Mouse (Mus musculus) gastrocnemius, adult 2 months (tissue): Measurements from ENCODE around the gene Hspa4l. TPM values are rescaled to one million over a fixed set of nuclear protein-coding genes. Genes with fewer than 3 reads are reported as not detected.

ENCODE experiments used
- DNase-seq: peaks from one replicate; pipeline ENCODE4 v3.0.0; 2022
- H3K27ac ChIP-seq: fragments of 200-600 bp; 2 replicates; pipeline ENCODE4 v1.8.1; 2022; ENCODE audit warnings: mild to moderate bottlenecking
- H3K4me3 ChIP-seq: fragments of 200-600 bp; 2 replicates; pipeline ENCODE4 v1.8.1; 2022; ENCODE audit warnings: mild to moderate bottlenecking, moderate library complexity
- CTCF ChIP-seq: fragments of 200-600 bp; IDR thresholded peaks from 2 replicates; pipeline ENCODE4 v1.8.1; 2022; ENCODE audit warnings: antibody characterized with exemption, mild to moderate bottlenecking, moderate library complexity
- intact Hi-C: fragments of 180-260 bp; cut with DNase I; formaldehyde crosslinking; loops from one replicate; pipeline ENCODE4 v1.15.1; 2025
- long read RNA-seq, 2 experiments: library from polyadenylated mRNA; stranded (forward); transcript quantifications; one replicate each; pipeline ENCODE4 v2.0.0; 2021
- total RNA-seq, 2 experiments: library from RNA; stranded (reverse); gene quantifications; 2 replicates each; pipeline ENCODE4 v1.2.3; 2021

Gene Hspa4l
- total RNA-seq = 10 to 100 TPM in 1 of 2 experiments, 1 to 10 TPM in 1; 5.7 to 10.4 TPM
- long read RNA-seq, experiment 1, full-length matches to known transcripts = 10 of 12 reads
- long read RNA-seq, experiment 1, partial matches to known transcripts = 0 of 12 reads
- long read RNA-seq, experiment 1, other reads (novel, unspliced or antisense) = 2 of 12 reads
- long read RNA-seq, experiment 2, full-length matches to known transcripts = 8 of 11 reads
- long read RNA-seq, experiment 2, partial matches to known transcripts = 0 of 11 reads
- long read RNA-seq, experiment 2, other reads (novel, unspliced or antisense) = 3 of 11 reads

DNA sequence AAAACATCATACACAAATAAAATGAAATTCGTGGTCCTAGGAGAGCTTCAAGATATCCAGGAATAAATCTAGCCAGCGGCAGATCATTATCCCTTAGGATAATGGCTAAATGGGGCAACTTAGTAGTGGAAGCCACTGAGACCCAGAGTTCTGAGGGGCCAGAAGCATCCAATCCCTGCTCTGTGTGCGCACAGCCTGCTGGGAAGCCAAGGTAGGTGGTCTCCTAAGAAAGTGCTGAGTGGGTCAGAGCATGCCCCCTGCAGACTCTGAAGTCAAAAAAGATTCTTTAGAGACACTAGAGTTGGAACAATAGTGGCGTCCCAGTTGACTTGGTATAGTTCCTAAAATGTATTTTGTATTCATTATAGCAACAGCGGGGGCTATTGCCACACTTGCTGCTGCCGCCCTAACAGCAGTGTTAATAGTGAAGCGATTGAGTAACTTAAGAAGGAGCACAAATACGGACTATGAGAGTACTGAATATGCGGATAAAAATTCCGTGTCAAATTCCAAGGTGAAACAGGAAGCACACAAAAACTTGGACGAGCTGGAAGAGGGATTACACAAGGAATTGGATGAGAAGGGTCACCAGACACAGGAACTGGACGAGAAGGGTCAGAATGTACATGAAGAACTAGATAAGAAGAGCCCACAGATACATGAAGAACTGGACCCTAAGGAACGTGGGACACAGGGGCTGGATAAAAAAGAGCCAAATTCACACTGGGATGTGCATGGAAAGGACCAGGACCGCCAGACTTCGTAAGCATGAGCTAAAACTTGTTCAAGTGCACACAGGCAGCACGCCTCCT, at the start of gene Hspa4l:
Hspa4l (plus strand) TSS at position 472 of the 812 bp plus-strand sequence.
- peak within 1 kb of the TSS; percentile 90 for H3K27ac ChIP-seq
- peak within 1 kb of the TSS; percentile 97 for H3K4me3 ChIP-seq
- TF ChIP-seq CTCF = no peak
- DNase-seq = no peak
- intact Hi-C loops = no loop called here

DNA sequence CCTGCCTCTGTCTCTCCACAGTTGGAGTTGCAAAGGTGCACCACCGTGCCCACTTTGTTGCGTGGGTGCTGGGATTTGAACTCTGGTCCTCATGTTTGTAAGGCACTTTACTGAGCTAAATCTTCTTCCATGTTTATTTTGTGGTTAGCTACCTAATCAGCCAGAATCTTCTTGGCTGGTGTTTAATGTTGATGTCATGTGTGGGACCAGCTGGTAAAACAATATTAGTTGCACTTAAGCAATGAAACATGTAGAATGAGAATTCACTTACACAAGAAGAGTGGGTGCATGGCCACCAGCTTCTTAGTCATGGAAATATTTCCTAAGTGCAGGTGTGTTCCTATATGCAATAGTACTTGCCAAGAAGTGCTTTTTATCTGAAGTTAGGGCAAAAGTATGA, 49.1 kb upstream of the Hspa4l start:
- Histone ChIP-seq H3K27ac (no peak overlapping the region), H3K4me3 (no peak overlapping the region)
- TF ChIP-seq CTCF = no peak
- DNase-seq = no peak
- intact Hi-C loops = no loop called here

DNA sequence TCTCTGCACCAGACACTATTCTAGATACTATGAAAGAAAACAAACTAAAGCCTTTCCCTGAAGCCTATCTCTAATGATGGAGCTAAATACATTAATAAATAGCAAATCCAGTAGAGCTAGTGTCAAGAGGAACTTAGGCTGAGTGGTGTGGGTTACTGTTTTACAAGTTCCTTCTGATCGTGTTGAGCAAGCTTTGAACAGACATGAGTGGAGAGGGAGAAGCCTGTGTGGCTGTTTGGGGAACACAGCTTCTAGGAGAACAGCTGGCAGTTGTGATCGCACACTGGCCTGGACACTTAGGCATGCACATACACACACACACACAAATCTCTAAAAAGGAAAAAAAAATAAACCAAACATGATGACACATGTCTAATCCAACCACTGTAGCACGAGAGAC, 45.5 kb upstream of the Hspa4l start:
- no peak for DNase-seq
- no peak for TF ChIP-seq CTCF
- Histone ChIP-seq H3K27ac (no peak overlapping the region), H3K4me3 (no peak overlapping the region)
- intact Hi-C loops = no loop called here

DNA sequence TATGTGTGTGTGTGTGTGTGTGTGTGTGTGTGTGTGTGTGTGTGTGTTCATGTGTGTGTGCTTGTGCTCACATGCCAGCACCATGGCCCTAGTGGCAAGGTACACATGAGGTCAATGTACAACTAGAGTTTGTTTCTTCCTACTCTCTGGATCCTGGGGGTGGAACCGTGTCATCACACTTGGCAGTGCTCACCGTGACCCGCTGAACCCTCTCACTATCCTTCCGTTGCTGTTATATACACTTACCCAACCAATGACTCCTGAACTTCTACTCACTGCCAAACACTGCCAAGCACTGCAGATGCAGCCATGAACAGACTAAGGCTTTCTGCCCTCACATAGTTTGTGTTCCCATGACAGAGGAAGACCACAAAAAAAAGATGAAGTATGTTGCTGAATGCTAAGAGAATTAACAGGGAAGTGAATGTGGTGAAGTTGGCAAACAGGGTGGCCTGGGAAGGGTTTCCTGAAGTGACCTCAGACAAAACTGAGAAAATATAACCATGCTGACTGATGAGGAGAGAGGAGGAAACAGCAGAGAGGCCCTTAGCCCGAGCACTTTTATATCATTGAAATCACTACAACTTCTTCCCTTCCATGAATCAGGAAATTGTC, 39.4 kb upstream of the Hspa4l start:
- intact Hi-C loops = no loop called here
- TF ChIP-seq CTCF = no peak
- no peak for DNase-seq
- Histone ChIP-seq H3K27ac (no peak overlapping the region), H3K4me3 (no peak overlapping the region)

DNA sequence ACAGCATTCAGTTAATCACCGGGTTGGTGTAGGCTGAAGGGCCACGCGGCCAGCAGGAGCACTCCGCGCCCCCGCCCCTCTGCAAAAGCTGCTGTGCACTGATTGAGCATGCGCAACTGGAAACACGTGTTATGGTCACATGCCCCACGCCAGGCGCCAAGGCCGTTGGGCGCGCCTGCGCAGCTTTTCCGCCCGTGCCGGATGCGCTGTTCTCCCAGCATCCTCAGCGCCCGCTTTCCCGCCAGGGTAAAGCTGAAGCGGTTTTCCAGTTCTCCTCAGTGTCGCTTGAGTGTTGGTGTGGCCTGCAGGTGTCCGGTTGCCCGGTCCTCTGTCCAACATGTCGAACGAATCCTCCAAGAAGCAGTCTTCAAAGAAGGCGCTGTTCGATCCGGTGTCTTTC, 35.6 kb upstream of the Hspa4l start, which contains the start of gene Slc25a31:
Slc25a31 (plus strand) TSS at position 201 of the 400 bp plus-strand sequence.
- Histone ChIP-seq H3K27ac (no peak within 1 kb of the TSS), H3K4me3 (no peak within 1 kb of the TSS)
- no peak for DNase-seq
- intact Hi-C loops = no loop called here
- no peak for TF ChIP-seq CTCF

DNA sequence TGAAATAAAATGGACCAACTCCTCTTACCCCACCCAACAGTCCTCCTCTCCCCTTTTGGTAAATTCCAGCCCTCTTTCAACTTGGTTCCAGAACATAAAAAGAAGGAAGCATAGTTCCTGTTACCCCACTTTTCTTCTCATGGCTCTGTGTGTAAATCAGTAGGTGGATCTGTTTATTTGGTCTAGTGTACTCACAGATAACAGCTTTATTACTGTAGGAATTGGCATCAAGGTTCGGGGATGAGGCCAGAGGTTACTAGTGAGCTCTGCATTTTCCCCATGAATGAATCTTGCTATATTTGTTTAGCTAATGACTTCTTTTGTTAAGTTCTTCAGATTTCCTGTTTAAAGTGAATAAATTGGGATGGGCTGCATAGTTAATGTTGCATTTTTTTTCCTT, 28.2 kb upstream of the Hspa4l start:
- DNase-seq = no peak
- intact Hi-C loops = no loop called here
- no peak overlapping the region for H3K27ac ChIP-seq
- no peak overlapping the region for H3K4me3 ChIP-seq
- no peak for TF ChIP-seq CTCF

DNA sequence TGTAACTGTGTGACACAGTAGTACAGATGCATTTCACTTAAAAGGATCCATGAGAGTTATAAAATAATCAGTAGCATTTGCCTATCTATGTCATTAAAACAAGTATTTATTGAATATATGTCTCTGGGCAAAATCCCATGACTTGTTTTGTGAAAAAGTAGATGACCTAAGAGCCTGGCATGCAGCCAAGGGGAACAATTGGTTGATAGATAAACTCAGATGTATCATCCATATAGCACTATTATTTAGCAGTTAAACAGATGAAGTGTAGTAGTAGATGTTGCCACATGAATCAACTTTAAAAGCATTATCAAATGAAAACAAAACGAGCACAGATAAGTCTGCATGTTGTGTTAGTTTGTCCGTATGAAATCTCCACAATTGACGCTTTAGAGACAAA, 25.3 kb upstream of the Hspa4l start:
- no peak for TF ChIP-seq CTCF
- no peak for DNase-seq
- intact Hi-C loops = no loop called here

DNA sequence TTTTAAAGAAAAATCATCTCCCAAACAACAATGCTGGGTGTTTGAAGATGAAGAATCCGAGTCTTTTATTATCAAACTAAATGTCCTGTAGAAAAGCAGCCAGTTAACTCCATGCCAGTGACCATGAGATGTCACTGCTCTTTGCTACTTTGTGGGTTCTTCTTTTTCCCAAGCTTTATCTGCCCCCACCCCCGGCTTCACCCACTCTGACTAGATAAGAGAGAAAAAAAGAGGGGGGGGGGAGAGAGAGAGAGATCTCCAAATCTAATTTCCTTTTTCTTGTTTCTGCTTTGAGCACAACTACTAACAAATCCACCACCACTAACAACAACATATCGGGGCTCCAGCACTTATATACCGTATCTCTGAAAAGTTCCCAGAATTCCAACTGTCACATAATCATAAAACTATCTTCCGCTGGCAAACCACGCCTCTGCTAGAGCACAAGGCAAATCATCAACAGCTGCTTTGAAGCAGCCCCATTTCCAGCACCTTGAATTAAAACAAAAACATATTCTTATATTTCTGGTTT, 5.8 kb upstream of the Hspa4l start:
- no peak for TF ChIP-seq CTCF
- intact Hi-C loops = no loop called here
- DNase-seq = no peak
- Histone ChIP-seq H3K4me3 (no peak overlapping the region), H3K27ac (no peak overlapping the region)

More for the DNA sequence above, 25.3 kb upstream of the Hspa4l start:
- H3K4me3 ChIP-seq = no peak overlapping the region
- H3K27ac ChIP-seq = no peak overlapping the region

DNA sequence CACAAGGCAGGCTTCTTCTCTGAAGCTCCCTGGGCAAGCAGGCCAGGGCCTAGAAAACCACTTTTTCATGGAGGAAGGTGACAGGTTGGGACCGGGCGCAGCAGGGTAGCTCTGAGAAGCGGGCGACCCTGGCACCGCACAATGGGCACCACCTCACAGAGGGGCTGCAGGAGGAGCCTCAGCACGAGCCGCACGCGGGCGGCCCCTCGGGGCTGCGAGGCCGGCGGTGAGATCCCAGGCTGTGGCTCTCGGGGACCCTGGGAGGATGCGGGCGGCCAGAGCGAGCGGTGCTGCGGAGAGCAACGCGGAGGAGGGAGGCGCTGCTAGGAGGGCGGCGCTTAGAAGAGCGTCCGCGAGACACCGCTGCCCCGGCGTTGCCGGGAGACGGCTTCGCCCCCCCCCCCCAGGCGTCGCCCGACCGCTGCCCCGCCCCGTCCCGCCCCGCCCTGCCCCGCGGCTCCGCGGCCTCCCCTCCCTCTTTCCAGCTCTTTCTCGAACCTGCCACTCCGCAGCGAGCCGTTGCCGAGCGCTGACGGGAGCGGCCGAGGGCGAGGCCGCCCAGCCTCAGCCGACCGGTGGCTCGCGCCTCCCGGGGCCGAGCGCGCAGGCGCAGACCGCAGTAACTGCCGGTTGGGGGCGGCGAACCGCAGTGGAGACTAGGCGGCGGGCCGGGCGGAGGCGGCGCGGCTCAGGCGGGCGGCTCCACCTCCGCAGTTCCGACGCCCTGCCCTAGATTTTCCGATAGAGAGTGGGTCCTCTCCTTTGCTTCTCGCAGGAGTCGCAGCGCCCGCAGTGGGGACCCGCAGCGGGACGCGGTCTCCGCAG, 753 bp downstream of the Hspa4l start:
- H3K27ac ChIP-seq = peak overlapping the region; percentile 90
- DNase-seq = peak; percentile 96
- intact Hi-C loops = loop anchor here (5.0 kb wide), 1 partner anchor 57 kb away; the partner anchor contains the start of gene Plk4
- peak overlapping the region; percentile 97 for H3K4me3 ChIP-seq
- no peak for TF ChIP-seq CTCF

DNA sequence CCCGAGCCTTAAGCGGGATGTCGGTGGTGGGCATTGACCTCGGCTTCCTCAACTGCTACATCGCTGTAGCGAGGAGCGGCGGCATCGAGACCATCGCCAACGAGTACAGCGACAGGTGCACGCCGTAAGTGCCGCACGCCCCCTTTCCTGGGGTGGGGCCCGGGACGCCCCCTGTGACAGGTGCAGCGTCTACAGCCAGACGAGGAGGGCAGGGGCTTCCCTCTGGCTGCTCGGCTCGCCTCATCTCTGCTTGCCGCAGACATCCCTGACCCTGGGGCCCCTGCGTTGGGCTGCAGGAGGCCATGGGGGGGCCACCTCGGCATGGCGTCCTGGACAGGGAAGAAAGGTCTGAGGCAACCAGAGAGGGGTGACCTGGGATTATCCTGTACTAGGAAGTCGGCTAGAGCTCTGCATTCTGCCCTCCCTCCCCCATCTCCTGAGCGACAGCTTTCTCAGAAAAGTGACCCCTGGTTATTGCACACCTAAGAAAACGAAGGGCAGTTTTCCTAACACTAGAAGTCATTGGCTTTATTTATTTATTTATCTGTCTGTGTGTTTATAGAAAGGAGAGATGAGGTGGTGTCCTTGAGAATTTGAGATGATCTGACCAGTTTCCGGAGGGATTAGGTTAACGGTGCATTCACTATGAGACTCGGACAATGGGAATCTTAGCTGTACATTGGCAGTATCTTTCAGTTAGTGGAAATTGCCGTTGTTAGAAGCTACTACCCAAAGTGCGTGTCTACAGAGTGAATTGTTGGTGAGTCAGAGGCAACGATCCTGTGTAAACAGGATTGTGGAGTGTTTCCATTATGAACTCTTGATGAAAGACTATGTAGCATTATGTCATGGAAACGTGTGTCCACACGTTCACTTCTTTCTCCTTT, 1.6 kb downstream of the Hspa4l start:
- peak overlapping the region; percentile 97 for H3K4me3 ChIP-seq
- H3K27ac ChIP-seq = peak overlapping the region; percentile 90
- DNase-seq = no peak
- intact Hi-C loops = loop anchor here (5.0 kb wide), 1 partner anchor 56 kb away; the partner anchor contains the start of gene Plk4
- no peak for TF ChIP-seq CTCF

DNA sequence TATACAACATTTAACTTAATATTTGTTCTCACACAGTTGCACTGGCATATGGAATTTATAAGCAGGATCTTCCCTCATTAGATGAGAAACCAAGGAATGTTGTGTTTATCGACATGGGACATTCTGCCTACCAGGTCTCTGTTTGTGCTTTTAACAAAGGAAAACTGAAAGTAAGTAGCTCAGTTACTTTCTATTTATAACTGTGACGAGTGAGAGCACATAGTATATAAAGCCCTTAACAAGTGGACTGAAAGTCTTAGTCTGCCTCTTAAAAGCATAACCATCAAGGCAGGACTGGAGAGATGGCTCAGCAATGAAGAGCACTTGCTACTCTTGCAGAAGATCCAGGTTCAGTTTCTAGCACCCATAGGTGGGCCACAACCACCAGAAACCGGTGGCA, 16.5 kb downstream of the Hspa4l start:
- intact Hi-C loops = no loop called here
- no peak overlapping the region for H3K4me3 ChIP-seq
- TF ChIP-seq CTCF = no peak
- no peak overlapping the region for H3K27ac ChIP-seq
- DNase-seq = no peak
